Mouse (Mus musculus) urinary bladder, postnatal 4 days (tissue): ENCODE data around the gene Mettl2.

Experiments
- DNase-seq, 2 experiments: peaks; one replicate each; pipeline ENCODE4 v3.0.0; 2021 to 2022; ENCODE audit warnings: low spot score in 2 of 2

The Mettl2 gene

GRCm38 (mm10) chr11:105153068-105153833, 27.0 kb downstream of the Mettl2 start:
- DNase-seq = peak in 1 of 2 experiments; percentile 26

DNA sequence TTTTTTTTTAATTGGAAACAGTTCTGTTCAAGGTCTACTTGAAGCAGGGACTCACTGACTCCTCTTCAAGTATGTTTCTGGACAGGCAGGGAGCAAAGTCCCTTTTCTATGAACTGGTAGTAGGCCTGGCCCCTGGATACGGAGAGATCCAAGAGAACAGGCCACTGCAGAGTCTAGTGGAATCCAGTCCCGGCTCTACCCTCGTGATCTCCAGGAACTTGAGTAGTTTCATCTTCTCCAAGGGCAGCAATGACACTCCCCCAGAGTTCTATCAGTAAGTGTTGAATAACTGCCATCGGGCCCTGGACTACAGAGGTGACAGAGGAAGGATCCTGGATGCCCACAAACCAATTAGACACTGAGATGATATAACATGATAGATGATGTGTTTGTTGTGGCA, 29.7 kb downstream of the Mettl2 start:
- DNase-seq = no peak

DNA sequence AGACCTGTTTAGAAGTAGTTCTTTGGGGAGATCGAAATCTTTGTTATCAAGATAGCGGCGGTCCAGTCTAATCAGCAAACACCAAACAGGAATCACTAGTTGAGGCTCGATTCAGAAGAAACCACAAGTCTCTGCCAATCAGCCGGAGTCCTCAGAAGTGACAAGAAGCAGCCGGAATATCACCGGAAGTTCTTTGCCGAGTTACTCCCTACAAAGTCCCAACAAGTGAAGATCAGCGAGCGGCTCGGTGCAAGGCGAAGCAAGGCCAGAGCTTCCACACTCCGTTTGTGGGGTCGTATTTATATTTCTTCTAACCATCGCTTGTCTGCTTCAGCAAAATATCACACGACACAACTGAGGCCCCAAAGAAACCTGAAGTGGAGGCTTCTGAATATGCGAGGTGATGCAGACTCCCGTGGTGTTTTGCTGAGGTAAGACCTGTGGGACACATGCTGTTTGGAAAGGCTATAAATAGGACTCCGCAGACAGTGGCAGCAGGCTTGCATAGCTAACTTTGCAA, 30.6 kb downstream of the Mettl2 start:
- no peak for DNase-seq

- no peak for DNase-seq
Measured at GRCm38 (mm10) chr11:105158047-105158446, 31.8 kb downstream of the Mettl2 start.

DNA sequence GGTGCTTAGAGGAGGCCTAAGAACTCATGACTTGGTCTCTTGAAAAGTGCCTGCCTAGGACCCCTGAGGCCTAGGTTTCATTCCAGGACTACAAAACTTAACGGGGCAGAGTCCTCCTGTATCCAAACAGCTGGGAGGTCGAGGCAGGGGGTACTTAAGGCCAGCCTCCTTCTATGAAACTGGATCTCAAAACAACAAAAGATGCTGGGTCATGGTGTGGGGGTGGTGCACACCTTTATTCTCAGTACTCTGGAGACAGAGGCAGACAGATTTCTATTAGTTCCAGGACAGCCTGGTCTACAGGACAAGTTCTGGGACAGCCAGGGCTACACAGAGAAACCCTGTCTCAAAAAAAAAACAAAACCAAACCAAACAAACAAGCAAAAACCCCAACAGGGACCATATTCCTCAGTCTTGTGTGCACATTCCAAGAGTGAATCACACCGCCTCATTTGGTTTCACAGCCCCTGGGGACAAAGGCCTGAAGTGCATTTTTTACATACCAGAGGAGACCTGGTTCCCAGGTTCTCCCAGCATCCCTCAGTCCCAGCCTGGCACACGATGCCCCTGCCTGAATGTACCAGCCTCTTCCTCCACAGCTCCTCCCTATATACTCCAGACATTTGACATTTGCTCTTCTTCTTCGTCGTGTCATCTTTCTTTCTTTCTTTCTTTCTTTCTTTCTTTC, 33.6 kb downstream of the Mettl2 start:
- no peak for DNase-seq

DNA sequence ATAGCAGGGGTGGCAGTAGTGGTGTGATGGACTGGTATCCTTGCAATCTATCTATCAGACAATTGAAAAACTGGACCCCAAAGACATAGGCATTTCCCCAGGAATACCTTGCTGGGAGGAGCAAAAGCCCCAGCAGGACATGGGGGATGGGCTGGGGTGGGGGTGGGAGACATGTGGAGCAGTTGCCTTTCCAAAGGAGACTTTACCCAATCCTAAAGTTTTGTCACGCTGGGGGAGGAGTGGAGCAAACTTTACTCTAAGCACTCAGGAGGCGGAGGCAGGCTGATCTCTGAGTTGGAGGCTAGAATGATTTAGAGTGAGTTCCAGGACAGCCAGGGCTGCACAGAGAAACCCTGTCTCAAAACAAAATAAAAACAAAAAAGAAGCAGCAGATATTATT, 35.2 kb downstream of the Mettl2 start:
- DNase-seq = no peak

- no peak for DNase-seq
Measured at GRCm38 (mm10) chr11:105164516-105165510, 38.6 kb downstream of the Mettl2 start.

DNA sequence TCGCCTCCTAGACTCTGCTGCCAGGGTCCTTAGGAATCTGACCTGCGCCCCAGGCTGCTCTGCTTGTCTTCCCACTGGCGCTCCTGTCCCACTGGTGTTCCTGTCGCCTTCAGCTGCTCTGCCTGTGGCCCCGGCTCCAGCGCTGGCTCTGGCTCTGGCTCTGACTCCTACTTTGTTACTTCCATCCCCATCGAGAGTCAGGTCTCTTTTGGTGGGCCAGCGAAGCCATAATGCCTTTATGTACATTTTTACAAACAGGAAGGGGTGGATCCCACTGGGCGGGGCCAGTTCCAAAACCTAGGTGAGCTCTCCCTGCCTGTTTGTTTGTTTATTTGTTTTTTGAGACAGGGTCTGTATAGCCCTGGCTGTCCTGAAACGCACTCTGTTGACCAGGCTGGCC, 40.6 kb downstream of the Mettl2 start:
- no peak for DNase-seq

DNA sequence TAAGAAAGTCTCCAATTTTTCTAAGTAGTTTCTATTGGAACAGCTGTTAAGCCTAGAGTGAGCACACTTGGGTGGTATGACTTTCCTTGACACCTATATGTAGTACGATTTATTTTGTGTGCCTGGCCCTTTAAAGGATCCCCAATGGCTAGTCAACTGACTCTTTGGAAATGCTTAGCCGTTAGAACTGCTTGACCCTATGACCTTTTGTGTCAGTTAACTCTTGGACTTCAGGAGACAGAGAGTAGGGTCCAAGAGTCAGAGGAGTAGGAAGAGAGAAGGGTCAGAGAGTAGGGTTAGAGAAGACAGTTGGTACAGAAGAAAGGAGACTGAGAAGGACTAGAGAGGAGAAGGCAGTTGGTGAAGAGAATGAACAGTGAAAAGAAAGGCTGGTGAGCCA, 52.3 kb downstream of the Mettl2 start, which contains the start of gene Tlk2:
TSS of gene Tlk2 (plus strand) at position 292 of the 400 bp plus-strand sequence.
- DNase-seq = no peak

- no peak for DNase-seq
Measured at GRCm38 (mm10) chr11:105179523-105179922, 53.3 kb downstream of the Mettl2 start.

- peak in 1 of 2 experiments; percentile 42 for DNase-seq
Measured at GRCm38 (mm10) chr11:105180471-105181091, 54.4 kb downstream of the Mettl2 start.

- DNase-seq = peak; percentile 95 to 96
Measured at GRCm38 (mm10) chr11:105181126-105181637, 55.0 kb downstream of the Mettl2 start.

- DNase-seq = peak; percentile 58 to 60
Measured at GRCm38 (mm10) chr11:105181689-105182460, 55.6 kb downstream of the Mettl2 start.

- DNase-seq = no peak
Measured at GRCm38 (mm10) chr11:105182461-105182855, 56.2 kb downstream of the Mettl2 start.

- no peak for DNase-seq
Measured at GRCm38 (mm10) chr11:105184678-105185077, 58.5 kb downstream of the Mettl2 start.
